Mouse (Mus musculus) brain, adult 10 weeks (tissue): ENCODE measurements around the gene AI661453. TPM values are rescaled to one million over a fixed set of nuclear protein-coding genes. Genes with fewer than 3 reads are reported as not detected.

Source experiments
- polyA plus RNA-seq: library from polyadenylated mRNA; stranded (reverse); fragments of 350-450 nt; fragmentation: Illumina TruSeq; extraction: RNeasy Lipid Tissue Mini Kit (QIAGEN cat#74804); gene quantifications from one replicate; pipeline ENCODE4 v1.2.3, GENCODE M21; 2015; ENCODE audit warnings: low read depth, low replicate concordance

Gene AI661453
- polyA plus RNA-seq, result 0.25 TPM

GRCm38 (mm10) chr17:47436156-47436906 lies at the start of gene AI661453:
AI661453 (plus strand) TSS chr17:47436615.

GRCm38 (mm10) chr17:47400451-47400850 lies 36.0 kb upstream of the AI661453 start, which contains the start of gene Guca1a:
Guca1a (minus strand) TSS chr17:47400584.

GRCm38 (mm10) chr17:47436907-47437547 lies 612 bp downstream of the AI661453 start, which contains the start of gene 1700001C19Rik:
1700001C19Rik (minus strand) TSS chr17:47437376.

GRCm38 (mm10) chr17:47501946-47502706 lies 65.7 kb downstream of the AI661453 start, which contains the start of gene Taf8:
Taf8 (minus strand) TSS chr17:47502292.

GRCm38 (mm10) chr17:47504941-47505346 lies 68.5 kb downstream of the AI661453 start, which contains the start of gene Ccnd3:
Ccnd3 (plus strand) TSS chr17:47505051.

Other genes with a start within 250 kb of the AI661453 start
- gene Mrps10, start 67.7 kb upstream of the AI661453 start, polyA plus RNA-seq, result 64.4 TPM
- 0.62 TPM for gene Guca1b, start 51.2 kb upstream of the AI661453 start, polyA plus RNA-seq
- gene Guca1a, start 36.0 kb upstream of the AI661453 start, polyA plus RNA-seq, result not detected
- not detected for gene 1700001C19Rik, start 761 bp downstream of the AI661453 start, polyA plus RNA-seq
- gene Taf8, start 65.7 kb downstream of the AI661453 start, polyA plus RNA-seq, result 21.7 TPM
- gene Ccnd3, start 68.4 kb downstream of the AI661453 start, polyA plus RNA-seq, result 23.5 TPM
- 16.8 TPM for gene Bysl, start 174.9 kb downstream of the AI661453 start, polyA plus RNA-seq
- gene Med20, start 175.0 kb downstream of the AI661453 start, polyA plus RNA-seq, result 24.9 TPM
- 3.6 TPM for gene Gm20517, start 175.0 kb downstream of the AI661453 start, polyA plus RNA-seq
- 6.8 TPM for gene Usp49, start 194.1 kb downstream of the AI661453 start, polyA plus RNA-seq